Mouse (Mus musculus) hematopoietic stem cell, adult 5-6 weeks (primary cell): ENCODE data around the gene 1700001F09Rik. TPM values are rescaled to one million over a fixed set of nuclear protein-coding genes. Genes with fewer than 3 reads are reported as not detected.
"Not testable (repeated sequence)": the region's sequence is repeated elsewhere in the genome, so short reads cannot be mapped to it uniquely, and the experiment has no call there.

Experiments used
- ATAC-seq, 2 experiments: fragments of 125-278 bp in 1 of 2; replicated peaks in 1 of 2; 2 replicates each; pipeline ENCODE4 v1.8.0; 2016 to 2017; ENCODE audit warnings: inconsistent platforms in 2 of 2, mild to moderate bottlenecking in 2 of 2, moderate number of reproducible peaks in 2 of 2, low read depth in 1 of 2, moderate TSS enrichment in 1 of 2; ENCODE audit not compliant: low FRiP score in 2 of 2, poor library complexity in 2 of 2, severe bottlenecking in 2 of 2, insufficient read depth in 1 of 2, low TSS enrichment in 1 of 2
- total RNA-seq: library from RNA; stranded (forward); fragments of 172-1452, 232-1000 nt; gene quantifications from 2 replicates; pipeline ENCODE4 v1.2.3, GENCODE M21; 2017

1700001F09Rik gene
- total RNA-seq = not detected in 2 replicates

GRCm38 (mm10) chr14:43347711-43348110 lies at the start of gene 1700001F09Rik:
1700001F09Rik (minus strand) TSS chr14:43347811.
- not testable (repeated sequence) for ATAC-seq

DNA sequence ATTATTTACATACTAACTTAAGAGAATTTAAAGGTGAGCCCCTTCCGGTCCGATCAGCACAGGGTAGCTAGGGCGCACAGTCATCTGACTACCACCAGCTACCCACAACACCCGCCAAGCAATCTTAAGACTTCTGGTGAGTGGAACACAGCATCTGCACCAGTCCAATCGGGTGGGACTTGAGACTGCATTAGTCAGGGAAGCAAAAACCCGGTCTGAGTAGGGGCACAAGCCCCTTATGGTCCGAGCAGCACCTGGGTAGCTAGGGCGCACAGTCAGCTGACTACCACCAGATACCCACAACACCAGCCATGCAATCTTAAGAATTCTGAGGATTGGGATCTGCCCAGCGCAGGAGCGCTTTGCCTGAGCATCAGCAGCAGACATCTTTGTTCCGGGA lies 14.1 kb upstream of the 1700001F09Rik start:
- ATAC-seq = not testable (repeated sequence)

- not testable (repeated sequence) for ATAC-seq
These were observed 11.6 kb upstream of the 1700001F09Rik start for GRCm38 (mm10) chr14:43359246-43359645.

- ATAC-seq = not testable (repeated sequence)
These were observed 9.9 kb upstream of the 1700001F09Rik start for GRCm38 (mm10) chr14:43357496-43357895.

- not testable (repeated sequence) for ATAC-seq
These were observed 5.3 kb upstream of the 1700001F09Rik start for GRCm38 (mm10) chr14:43352944-43353343.

DNA sequence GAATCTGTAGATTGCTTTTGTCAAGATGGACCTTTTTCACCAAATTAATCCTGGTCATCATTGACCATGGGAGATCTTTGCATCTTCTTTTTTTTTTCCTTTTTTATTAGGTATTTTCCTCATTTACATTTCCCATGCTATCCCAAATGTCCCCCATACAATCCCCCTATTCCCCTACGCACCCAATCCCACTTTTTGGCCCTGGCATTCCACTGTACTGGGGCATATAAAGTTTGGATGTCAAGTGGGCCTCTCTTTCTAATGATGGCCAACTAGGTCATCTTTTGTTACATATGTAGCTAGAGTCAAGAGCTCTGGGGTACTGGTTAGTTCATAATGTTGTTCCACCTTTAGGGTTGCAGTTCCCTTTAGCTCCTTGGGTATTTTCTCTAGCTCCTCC lies 10.0 kb downstream of the 1700001F09Rik start:
- ATAC-seq = not testable (repeated sequence)

DNA sequence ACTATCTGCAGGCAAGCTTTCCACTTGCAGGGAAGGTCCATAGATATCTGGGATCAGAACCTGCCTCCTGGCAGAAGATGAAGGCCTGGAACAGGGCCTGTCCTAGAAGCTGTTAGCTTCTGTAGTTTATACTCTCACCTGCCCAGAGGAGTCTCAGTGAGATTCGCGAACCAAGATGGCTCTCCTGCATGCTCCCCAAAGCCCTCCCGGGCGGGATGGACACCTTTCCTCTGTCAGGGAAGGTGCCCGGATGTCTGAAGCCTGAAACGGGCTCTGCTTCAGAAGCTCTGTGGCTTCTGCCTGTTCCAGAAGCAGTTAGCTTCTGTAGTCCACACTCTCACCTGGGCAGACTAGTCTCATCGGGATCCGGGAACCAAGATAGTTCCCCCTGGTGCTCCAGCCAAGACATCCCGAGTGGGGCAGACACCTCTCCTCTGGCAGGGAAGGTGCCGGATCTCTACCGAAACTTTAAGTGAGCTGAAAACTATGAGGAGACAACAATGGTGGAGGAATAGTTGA lies 16.2 kb downstream of the 1700001F09Rik start:
- not testable (repeated sequence) for ATAC-seq

DNA sequence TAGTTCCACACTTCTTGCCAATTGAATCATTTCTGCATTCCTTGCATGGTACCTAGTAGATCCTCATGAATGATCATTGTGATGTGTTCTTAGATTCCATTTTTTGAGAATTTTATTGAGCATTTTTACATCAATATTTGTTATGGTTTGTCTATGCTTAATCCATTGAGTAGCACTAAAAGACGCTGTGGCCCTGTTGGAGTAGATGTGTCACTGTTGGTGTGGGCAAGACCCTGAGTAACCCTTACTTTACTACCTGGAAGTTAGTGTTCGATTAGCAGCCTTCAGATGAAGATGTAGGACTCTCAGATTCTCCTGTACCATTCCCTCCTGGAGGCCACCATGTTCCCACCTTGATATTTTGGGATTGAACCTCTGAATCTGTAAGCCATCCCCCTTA lies 19.0 kb downstream of the 1700001F09Rik start:
- ATAC-seq = not testable (repeated sequence)

GRCm38 (mm10) chr14:43319516-43319915 lies 28.1 kb downstream of the 1700001F09Rik start:
- not testable (repeated sequence) for ATAC-seq

GRCm38 (mm10) chr14:43293503-43293902 lies 54.1 kb downstream of the 1700001F09Rik start, which contains the start of gene Gm8127:
Gm8127 (minus strand) TSS chr14:43293832.
- ATAC-seq = not testable (repeated sequence)

Other genes with a start within 250 kb of the 1700001F09Rik start
- gene Gm8104, start 247.2 kb downstream of the 1700001F09Rik start, total RNA-seq = not detected in 2 replicates
- not detected in 2 replicates for gene Gm7233, start 167.9 kb downstream of the 1700001F09Rik start, total RNA-seq
- gene Gm8122, start 112.5 kb downstream of the 1700001F09Rik start, total RNA-seq = not detected in 2 replicates
- not detected in 2 replicates for gene Gm8126, start 89.2 kb downstream of the 1700001F09Rik start, total RNA-seq
- not detected in 2 replicates for gene Gm9732, start 72.8 kb downstream of the 1700001F09Rik start, total RNA-seq
- not detected in 2 replicates for gene Gm8127, start 54.0 kb downstream of the 1700001F09Rik start, total RNA-seq
- gene Gm8138, start 68.5 kb upstream of the 1700001F09Rik start, total RNA-seq = not detected in 2 replicates
- not detected in 2 replicates for gene Gm5799, start 195.8 kb upstream of the 1700001F09Rik start, total RNA-seq
- gene Gm17654, start 231.3 kb upstream of the 1700001F09Rik start, total RNA-seq = not detected in 2 replicates